Mouse (Mus musculus): ENCODE data around the gene Mesp2.

The Mesp2 gene

GRCm38 (mm10) chr7:79803887-79804286 lies 6.6 kb upstream of the Mesp2 start:
- no peak for DNase-seq (ENCODE audit: low read depth, low spot score)

GRCm38 (mm10) chr7:79808561-79808960 lies 2.0 kb upstream of the Mesp2 start:
- DNase-seq (ENCODE audit: low read depth, low spot score), result no peak

GRCm38 (mm10) chr7:79813409-79813808 lies 2.9 kb downstream of the Mesp2 start:
- DNase-seq (ENCODE audit: low read depth, low spot score), result no peak

GRCm38 (mm10) chr7:79818321-79818720 lies 7.8 kb downstream of the Mesp2 start:
- DNase-seq (ENCODE audit: low read depth, low spot score), result no peak

GRCm38 (mm10) chr7:79819515-79819914 lies 9.0 kb downstream of the Mesp2 start:
- no peak for DNase-seq (ENCODE audit: low read depth, low spot score)

- no peak for DNase-seq (ENCODE audit: low read depth, low spot score)
Measured at GRCm38 (mm10) chr7:79819996-79820395, 9.5 kb downstream of the Mesp2 start.

- DNase-seq (ENCODE audit: low read depth, low spot score), result no peak
Measured at GRCm38 (mm10) chr7:79822092-79822695, 11.7 kb downstream of the Mesp2 start.

- DNase-seq (ENCODE audit: low read depth, low spot score), result no peak
Measured at GRCm38 (mm10) chr7:79828341-79828740, 17.8 kb downstream of the Mesp2 start.

GRCm38 (mm10) chr7:79831145-79831544 lies 20.6 kb downstream of the Mesp2 start:
- DNase-seq (ENCODE audit: low read depth, low spot score), result no peak

- DNase-seq (ENCODE audit: low read depth, low spot score), result no peak
Measured at GRCm38 (mm10) chr7:79831585-79831984, 21.1 kb downstream of the Mesp2 start.

GRCm38 (mm10) chr7:79832980-79833379 lies 22.5 kb downstream of the Mesp2 start:
- DNase-seq (ENCODE audit: low read depth, low spot score), result no peak

GRCm38 (mm10) chr7:79835196-79835595 lies 24.7 kb downstream of the Mesp2 start:
- no peak for DNase-seq (ENCODE audit: low read depth, low spot score)

GRCm38 (mm10) chr7:79837247-79837646 lies 26.7 kb downstream of the Mesp2 start:
- DNase-seq (ENCODE audit: low read depth, low spot score), result no peak

- DNase-seq (ENCODE audit: low read depth, low spot score), result no peak
Measured at GRCm38 (mm10) chr7:79842163-79842562, 31.6 kb downstream of the Mesp2 start.

GRCm38 (mm10) chr7:79844090-79844802 lies 33.7 kb downstream of the Mesp2 start:
- no peak for DNase-seq (ENCODE audit: low read depth, low spot score)

- no peak for DNase-seq (ENCODE audit: low read depth, low spot score)
Measured at GRCm38 (mm10) chr7:79846342-79846741, 35.8 kb downstream of the Mesp2 start.

GRCm38 (mm10) chr7:79847456-79848451 lies 37.2 kb downstream of the Mesp2 start:
- no peak for DNase-seq (ENCODE audit: low read depth, low spot score)

GRCm38 (mm10) chr7:79856305-79856704 lies 45.8 kb downstream of the Mesp2 start:
- DNase-seq (ENCODE audit: low read depth, low spot score), result no peak

- DNase-seq (ENCODE audit: low read depth, low spot score), result no peak
Measured at GRCm38 (mm10) chr7:79858202-79858934, 47.8 kb downstream of the Mesp2 start.

GRCm38 (mm10) chr7:79858956-79859630 lies 48.6 kb downstream of the Mesp2 start:
- no peak for DNase-seq (ENCODE audit: low read depth, low spot score)

GRCm38 (mm10) chr7:79860811-79861210 lies 50.3 kb downstream of the Mesp2 start, which contains the start of gene Anpep:
Anpep (minus strand) TSS chr7:79861059.
- DNase-seq (ENCODE audit: low read depth, low spot score), result no peak

Data from A20 (cell line).